Mouse (Mus musculus) embryonic facial prominence, embryonic 15.5 days (tissue): ENCODE measurements at regions not wholly inside any gene's neighbourhood (a gene's known extent, or its start where the extent isn't known, plus 50 kb on each side); places are given as distances from the start of the nearest gene placed in this dataset.

Source experiments
- ATAC-seq: fragments of 200-750 bp; cut with Nextera tagmentation; 2 replicates; pipeline ENCODE4 v1.8.0; 2017; ENCODE audit warnings: low read depth, moderate TSS enrichment; ENCODE audit not compliant: insufficient number of reproducible peaks, low FRiP score, low TSS enrichment
- H3K27ac ChIP-seq: fragments of 300-500 bp; sonication (generic); replicated peaks from 2 replicates; pipeline ENCODE4 v1.5.1; 2015; ENCODE audit warnings: mild to moderate bottlenecking, inconsistent platforms
- H3K27me3 ChIP-seq: fragments of 300-500 bp; sonication (generic); 2 replicates; pipeline ENCODE4 v1.6.1; 2015; ENCODE audit warnings: inconsistent platforms
- H3K36me3 ChIP-seq: fragments of 300-500 bp; sonication (generic); 2 replicates; pipeline ENCODE4 v1.6.1; 2015; ENCODE audit warnings: mild to moderate bottlenecking, inconsistent platforms
- H3K4me1 ChIP-seq: fragments of 300-500 bp; sonication (generic); 2 replicates; pipeline ENCODE4 v1.6.1; 2015; ENCODE audit warnings: inconsistent platforms
- H3K4me2 ChIP-seq: fragments of 300-500 bp; sonication (generic); replicated peaks from 2 replicates; pipeline ENCODE4 v1.6.1; 2015; ENCODE audit warnings: mild to moderate bottlenecking, inconsistent platforms
- H3K4me3 ChIP-seq: fragments of 300-500 bp; sonication (generic); replicated peaks from 2 replicates; pipeline ENCODE4 v1.5.1; 2015; ENCODE audit warnings: mild to moderate bottlenecking, inconsistent platforms
- H3K9ac ChIP-seq: fragments of 300-500 bp; sonication (generic); 2 replicates; pipeline ENCODE4 v1.6.1; 2015; ENCODE audit warnings: inconsistent platforms
- H3K9me3 ChIP-seq: fragments of 300-500 bp; sonication (generic); replicated peaks from 2 replicates; pipeline ENCODE4 v1.6.1; 2016; ENCODE audit warnings: inconsistent platforms
- WGBS: fragments of 180-500 bp; shearing (Covaris S2); methylation state at CpG from one replicate; pipeline ENCODE4 v1.1.7; 2015; 5-methylcytosine and 5-hydroxymethylcytosine counted together

- Histone ChIP-seq H3K36me3 (no peaks in the 10 kb centered on the region), H3K9me3 (no peaks in the 10 kb centered on the region), H3K9ac (no peak overlapping the region), H3K27ac (no peak overlapping the region), H3K4me2 (no peak overlapping the region), H3K27me3 (no peaks in the 10 kb centered on the region), H3K4me1 (no peaks in the 10 kb centered on the region), H3K4me3 (no peak overlapping the region)
- ATAC-seq, result no peak
- WGBS, result 77% methylated on average over 2 of the region's 2 CpGs
These were observed 200.7 kb downstream of the Sec16b start for GRCm38 (mm10) chr1:157707256-157707655.

- H3K9me3 ChIP-seq, result no peaks in the 10 kb centered on the region
- ATAC-seq, result no peak
- H3K36me3 ChIP-seq, result no peaks in the 10 kb centered on the region
- no peak overlapping the region for H3K4me2 ChIP-seq
- no peak overlapping the region for H3K4me3 ChIP-seq
- no peak overlapping the region for H3K27ac ChIP-seq
- H3K9ac ChIP-seq, result no peak overlapping the region
- no peaks in the 10 kb centered on the region for H3K4me1 ChIP-seq
- H3K27me3 ChIP-seq, result no peaks in the 10 kb centered on the region
- WGBS, result 76% methylated on average over 6 of the region's 6 CpGs
These were observed 202.6 kb downstream of the Sec16b start for GRCm38 (mm10) chr1:157709117-157709516.

GRCm38 (mm10) chr1:157710870-157711269 is 204.3 kb downstream of the Sec16b start:
- Histone ChIP-seq H3K27ac (no peak overlapping the region), H3K36me3 (no peaks in the 10 kb centered on the region), H3K9me3 (no peaks in the 10 kb centered on the region), H3K4me3 (no peak overlapping the region), H3K4me2 (no peak overlapping the region), H3K27me3 (no peaks in the 10 kb centered on the region), H3K4me1 (no peaks in the 10 kb centered on the region), H3K9ac (no peak overlapping the region)
- WGBS, result 80% methylated on average over 2 of the region's 2 CpGs
- no peak for ATAC-seq

GRCm38 (mm10) chr1:157712519-157712918 is 206.0 kb downstream of the Sec16b start:
- Histone ChIP-seq H3K27ac (no peak overlapping the region), H3K4me3 (no peak overlapping the region), H3K9me3 (no peaks in the 10 kb centered on the region), H3K36me3 (no peaks in the 10 kb centered on the region), H3K4me1 (no peaks in the 10 kb centered on the region), H3K9ac (no peak overlapping the region), H3K4me2 (no peak overlapping the region), H3K27me3 (no peaks in the 10 kb centered on the region)
- WGBS, result 29% methylated on average over 2 of the region's 2 CpGs
- no peak for ATAC-seq

GRCm38 (mm10) chr1:157713851-157714250 is 207.3 kb downstream of the Sec16b start:
- H3K4me3 ChIP-seq, result no peak overlapping the region
- H3K36me3 ChIP-seq, result no peaks in the 10 kb centered on the region
- H3K27me3 ChIP-seq, result no peaks in the 10 kb centered on the region
- H3K9me3 ChIP-seq, result no peaks in the 10 kb centered on the region
- ATAC-seq, result no peak
- 75% methylated on average over 7 of the region's 7 CpGs for WGBS
- H3K4me1 ChIP-seq, result no peaks in the 10 kb centered on the region
- no peak overlapping the region for H3K27ac ChIP-seq
- H3K9ac ChIP-seq, result no peak overlapping the region
- H3K4me2 ChIP-seq, result no peak overlapping the region

- no peaks in the 10 kb centered on the region for H3K27me3 ChIP-seq
- 50% methylated on average over 3 of the region's 3 CpGs for WGBS
- H3K9me3 ChIP-seq, result no peaks in the 10 kb centered on the region
- no peak for ATAC-seq
- H3K4me3 ChIP-seq, result no peak overlapping the region
- no peak overlapping the region for H3K4me2 ChIP-seq
- H3K36me3 ChIP-seq, result no peaks in the 10 kb centered on the region
- no peak overlapping the region for H3K9ac ChIP-seq
- H3K27ac ChIP-seq, result no peak overlapping the region
- H3K4me1 ChIP-seq, result no peaks in the 10 kb centered on the region
These were observed 209.1 kb downstream of the Sec16b start for GRCm38 (mm10) chr1:157715632-157716031.

GRCm38 (mm10) chr1:157717131-157717530 is 210.6 kb downstream of the Sec16b start:
- no peaks in the 10 kb centered on the region for H3K27me3 ChIP-seq
- 59% methylated on average over 5 of the region's 5 CpGs for WGBS
- no peak for ATAC-seq
- no peak overlapping the region for H3K4me2 ChIP-seq
- no peak overlapping the region for H3K4me3 ChIP-seq
- H3K9ac ChIP-seq, result no peak overlapping the region
- H3K36me3 ChIP-seq, result no peaks in the 10 kb centered on the region
- H3K4me1 ChIP-seq, result no peaks in the 10 kb centered on the region
- H3K27ac ChIP-seq, result no peak overlapping the region
- no peaks in the 10 kb centered on the region for H3K9me3 ChIP-seq

GRCm38 (mm10) chr1:157721946-157722345 is 215.4 kb downstream of the Sec16b start:
- Histone ChIP-seq H3K4me1 (no peaks in the 10 kb centered on the region), H3K9me3 (no peaks in the 10 kb centered on the region), H3K4me2 (no peak overlapping the region), H3K27ac (no peak overlapping the region), H3K4me3 (no peak overlapping the region), H3K9ac (no peak overlapping the region), H3K36me3 (no peaks in the 10 kb centered on the region), H3K27me3 (no peaks in the 10 kb centered on the region)
- ATAC-seq, result no peak
- WGBS, result 82% methylated on average over 5 of the region's 5 CpGs

GRCm38 (mm10) chr1:157731124-157731523 is 224.6 kb downstream of the Sec16b start:
- no peak overlapping the region for H3K9ac ChIP-seq
- 91% methylated on average over 1 of the region's 1 CpGs for WGBS
- ATAC-seq, result no peak

GRCm38 (mm10) chr1:157740725-157741665 is 234.5 kb downstream of the Sec16b start:
- Histone ChIP-seq H3K9ac (no peak overlapping the region), H3K4me2 (no peak overlapping the region), H3K4me3 (no peak overlapping the region), H3K4me1 (no peaks in the 10 kb centered on the region), H3K27me3 (no peaks in the 10 kb centered on the region), H3K36me3 (no peaks in the 10 kb centered on the region), H3K9me3 (no peaks in the 10 kb centered on the region), H3K27ac (no peak overlapping the region)
- no peak for ATAC-seq
- whole genome bisulfite sequencing, result 46% methylated on average over 13 of the region's 13 CpGs

More at GRCm38 (mm10) chr1:157731124-157731523, 224.6 kb downstream of the Sec16b start:
- Histone ChIP-seq H3K4me1 (no peaks in the 10 kb centered on the region), H3K4me3 (no peak overlapping the region), H3K27ac (no peak overlapping the region), H3K4me2 (no peak overlapping the region), H3K36me3 (no peaks in the 10 kb centered on the region), H3K9me3 (no peaks in the 10 kb centered on the region), H3K27me3 (no peaks in the 10 kb centered on the region)

- no peaks in the 10 kb centered on the region for H3K36me3 ChIP-seq
- H3K4me1 ChIP-seq, result no peaks in the 10 kb centered on the region
- H3K27me3 ChIP-seq, result no peaks in the 10 kb centered on the region
- no peak overlapping the region for H3K4me3 ChIP-seq
- ATAC-seq, result 0 out of 2 replicates have a peak, but pooled peaks have one; percentile 43
- H3K27ac ChIP-seq, result no peak overlapping the region
- H3K4me2 ChIP-seq, result no peak overlapping the region
- H3K9ac ChIP-seq, result no peak overlapping the region
- no peaks in the 10 kb centered on the region for H3K9me3 ChIP-seq
These were observed 239.1 kb downstream of the Sec16b start for GRCm38 (mm10) chr1:157745611-157746010.
